Mouse (Mus musculus) brain, embryonic 14.5 days (tissue): ENCODE results near the gene Slc4a8.

Experiments
- CTCF ChIP-seq: fragments of 200-500 bp; IDR thresholded peaks from 2 replicates; pipeline ENCODE4 v1.5.1; 2012; ENCODE audit warnings: inconsistent platforms, mild to moderate bottlenecking, moderate library complexity, borderline replicate concordance; ENCODE audit not compliant: insufficient read depth, insufficient read length; ENCODE audit errors: extremely low read depth
- POLR2A ChIP-seq: fragments of 200-500 bp; IDR thresholded peaks from 2 replicates; pipeline ENCODE4 v1.6.1; 2012; ENCODE audit warnings: mild to moderate bottlenecking, inconsistent platforms, borderline replicate concordance; ENCODE audit not compliant: poor library complexity, insufficient read depth, insufficient read length, severe bottlenecking; ENCODE audit errors: extremely low read depth

DNA sequence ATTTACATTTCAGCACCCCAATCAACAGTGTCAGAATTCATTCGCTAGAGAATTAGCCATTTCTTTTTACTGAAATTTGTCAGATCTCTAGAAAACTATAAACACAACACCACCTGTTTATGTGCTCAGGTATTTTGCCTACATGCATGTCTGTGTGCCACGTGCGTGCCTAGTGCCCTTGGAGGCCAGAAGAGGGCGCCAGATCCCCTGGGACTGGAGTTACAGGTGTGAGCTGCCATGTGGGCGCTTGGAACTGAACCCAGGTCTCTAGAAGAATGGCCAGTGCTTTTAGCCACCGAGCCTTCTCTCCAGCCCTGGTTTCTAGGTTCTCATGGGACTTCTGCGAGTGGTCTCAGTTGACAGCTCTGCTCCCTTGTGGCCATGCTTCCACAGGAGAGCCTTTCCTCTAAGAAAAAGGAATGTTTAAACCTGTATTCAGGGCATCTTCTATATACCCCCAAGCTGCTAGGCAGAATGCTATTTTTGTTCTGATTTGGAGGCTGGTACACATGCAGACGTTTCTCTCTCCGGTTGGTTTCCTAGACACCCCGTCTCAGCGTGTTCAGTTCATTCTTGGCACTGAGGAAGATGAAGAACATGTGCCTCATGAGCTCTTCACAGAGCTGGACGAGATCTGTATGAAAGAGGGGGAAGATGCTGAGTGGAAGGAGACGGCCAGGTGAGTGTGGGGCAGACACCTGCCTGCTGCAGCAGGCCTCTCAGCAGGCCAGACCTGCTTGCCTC, 21.9 kb downstream of the Slc4a8 start:
- TF ChIP-seq CTCF (no peak), POLR2A (no peak)
